Mouse (Mus musculus): Measurements from ENCODE around the gene Brd9. TPM values are rescaled to one million over a fixed set of nuclear protein-coding genes. Genes with fewer than 3 reads are reported as not detected.

Brd9 gene
- polyA plus RNA-seq (2014; fragmentation: Nextera tagmentation; extraction: Ambion mirVana) = 47.9 and 53.2 TPM in 2 replicates

GRCm38 (mm10) chr13:73937321-73938176 is at the start of gene Brd9, which contains the start of gene Trip13:
Brd9 (plus strand) TSS chr13:73937811.
Trip13 (minus strand) TSS chr13:73937784.
- Histone ChIP-seq H3K36me3 (ENCODE audit: insufficient read depth) (peaks cover 51% of the 10 kb centered on the region), H3K4me2 (peak within 1 kb of the TSS; percentile 76), H3K4me1 (ENCODE audit: insufficient read depth) (no peaks in the 10 kb centered on the region), H3K9ac (peak within 1 kb of the TSS; percentile 82), H3K9me3 (ENCODE audit: low read depth, low read length) (no peaks in the 10 kb centered on the region), H3K4me3 (ENCODE audit: low read depth, low read length) (peak within 1 kb of the TSS; percentile 80), H3K27me3 (ENCODE audit: insufficient read depth, low read length) (no peaks in the 10 kb centered on the region), H3K27ac (ENCODE audit: low read depth) (peak within 1 kb of the TSS; percentile 91)
- DNase-seq (peak; percentile 96), ATAC-seq (ENCODE audit: insufficient read depth) (peak; percentile 96)
- no peak for TF ChIP-seq CTCF (IDR thresholded peaks at IDR 0.05; ENCODE audit: low read depth)
- WGBS = under 1% methylated on average over 82 of the region's 82 CpGs

DNA sequence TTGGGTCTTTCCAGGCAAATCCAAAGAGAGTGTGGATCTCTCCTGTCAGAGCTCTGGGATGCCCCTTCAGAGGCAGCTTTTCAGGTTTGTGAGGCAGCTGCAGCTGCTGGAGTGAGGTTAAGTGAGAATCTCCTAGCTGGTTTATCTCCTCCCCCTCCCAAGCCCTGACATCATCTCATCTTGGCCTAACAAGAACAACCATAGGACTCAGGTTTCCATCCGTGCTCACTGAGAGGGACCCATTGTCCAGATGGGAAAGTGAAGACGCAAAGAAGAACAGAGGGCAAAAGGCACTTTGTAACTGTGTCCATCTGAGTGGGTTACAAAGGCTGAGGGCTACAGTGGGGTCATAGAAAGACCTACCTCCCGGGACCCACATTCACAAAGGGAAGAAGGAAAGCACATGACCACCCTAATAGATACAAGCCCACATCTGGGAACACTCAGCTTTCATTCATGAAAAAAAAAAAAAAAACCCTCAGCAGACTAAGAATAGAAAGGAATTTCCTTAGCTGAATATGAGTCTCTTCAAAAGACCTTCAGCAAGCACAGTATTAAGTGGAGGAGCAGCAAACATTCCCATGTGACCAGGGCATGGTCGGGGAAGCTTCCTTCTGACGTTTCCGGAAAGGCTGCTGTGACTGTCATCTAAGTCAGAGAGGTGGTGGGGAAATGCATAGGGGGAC is 45.0 kb upstream of the Brd9 start:
- 26% methylated on average over 6 of the region's 6 CpGs for WGBS
- peak; percentile 89 for ATAC-seq (ENCODE audit: insufficient read depth)
- H3K27ac ChIP-seq (ENCODE audit: low read depth) = 0 out of 2 replicates have a peak overlapping the region, but pooled peaks have one; percentile 5
- H3K4me3 ChIP-seq (ENCODE audit: low read depth, low read length) = no peak overlapping the region
- peaks cover 4% of the 10 kb centered on the region; the same call in 1 of the 2 replicates for H3K4me1 ChIP-seq (ENCODE audit: insufficient read depth)
- H3K9me3 ChIP-seq (ENCODE audit: low read depth, low read length) = no peaks in the 10 kb centered on the region
- H3K4me2 ChIP-seq = no peak overlapping the region
- H3K27me3 ChIP-seq (ENCODE audit: insufficient read depth, low read length) = no peaks in the 10 kb centered on the region
- no peak for TF ChIP-seq CTCF (IDR thresholded peaks at IDR 0.05; ENCODE audit: low read depth)
- H3K9ac ChIP-seq = no peak overlapping the region
- no peaks in the 10 kb centered on the region for H3K36me3 ChIP-seq (ENCODE audit: insufficient read depth)
- peak; percentile 68 for DNase-seq

DNA sequence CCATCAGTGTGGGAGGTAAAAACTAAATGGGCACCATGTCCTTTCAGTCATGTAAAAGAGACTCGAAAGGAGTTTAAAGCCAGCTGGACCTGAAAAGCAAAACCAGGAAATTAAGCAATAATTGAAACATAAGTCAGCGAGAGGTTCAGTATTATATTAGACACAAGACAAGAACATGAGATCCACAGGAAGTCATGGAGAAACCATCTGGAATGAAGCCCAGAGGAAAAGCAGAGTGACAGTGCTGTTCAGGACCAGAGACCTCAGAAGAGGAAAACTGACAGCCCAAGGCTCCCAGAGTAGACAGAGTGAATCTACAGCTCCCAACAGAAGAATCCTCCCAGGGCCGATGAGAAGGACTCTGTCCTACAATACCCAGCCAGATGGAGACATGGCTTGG is 40.0 kb upstream of the Brd9 start:
- Histone ChIP-seq H3K9ac (no peak overlapping the region), H3K4me3 (ENCODE audit: low read depth, low read length) (no peak overlapping the region), H3K4me2 (no peak overlapping the region), H3K27ac (ENCODE audit: low read depth) (no peak overlapping the region), H3K9me3 (ENCODE audit: low read depth, low read length) (no peaks in the 10 kb centered on the region), H3K27me3 (ENCODE audit: insufficient read depth, low read length) (no peaks in the 10 kb centered on the region), H3K36me3 (ENCODE audit: insufficient read depth) (no peaks in the 10 kb centered on the region), H3K4me1 (ENCODE audit: insufficient read depth) (peaks cover under 1% of the 10 kb centered on the region; the same call in 1 of the 2 replicates)
- TF ChIP-seq CTCF (IDR thresholded peaks at IDR 0.05; ENCODE audit: low read depth) = no peak
- ATAC-seq (ENCODE audit: insufficient read depth) (no peak), DNase-seq (peak; percentile 36)
- WGBS = 63% methylated on average over 3 of the region's 3 CpGs

GRCm38 (mm10) chr13:73907136-73907535 is 30.5 kb upstream of the Brd9 start:
- Histone ChIP-seq H3K9me3 (ENCODE audit: low read depth, low read length) (no peaks in the 10 kb centered on the region), H3K27ac (ENCODE audit: low read depth) (no peak overlapping the region), H3K4me1 (ENCODE audit: insufficient read depth) (no peaks in the 10 kb centered on the region), H3K27me3 (ENCODE audit: insufficient read depth, low read length) (no peaks in the 10 kb centered on the region), H3K4me2 (no peak overlapping the region), H3K4me3 (ENCODE audit: low read depth, low read length) (no peak overlapping the region), H3K36me3 (ENCODE audit: insufficient read depth) (peaks cover 15% of the 10 kb centered on the region), H3K9ac (no peak overlapping the region)
- no peak for ATAC-seq (ENCODE audit: insufficient read depth)
- 76% methylated on average over 5 of the region's 5 CpGs for WGBS
- DNase-seq = no peak
- TF ChIP-seq CTCF (IDR thresholded peaks at IDR 0.05; ENCODE audit: low read depth) = no peak

GRCm38 (mm10) chr13:73907683-73908412 is 29.8 kb upstream of the Brd9 start:
- H3K9ac ChIP-seq = no peak overlapping the region
- H3K4me1 ChIP-seq (ENCODE audit: insufficient read depth) = no peaks in the 10 kb centered on the region
- 57% methylated on average over 2 of the region's 2 CpGs for WGBS
- TF ChIP-seq CTCF (IDR thresholded peaks at IDR 0.05; ENCODE audit: low read depth) = peak; percentile 85
- H3K27ac ChIP-seq (ENCODE audit: low read depth) = no peak overlapping the region
- ATAC-seq (ENCODE audit: insufficient read depth) = peak; percentile 78
- H3K9me3 ChIP-seq (ENCODE audit: low read depth, low read length) = no peaks in the 10 kb centered on the region
- H3K4me3 ChIP-seq (ENCODE audit: low read depth, low read length) = no peak overlapping the region
- peaks cover 22% of the 10 kb centered on the region for H3K36me3 ChIP-seq (ENCODE audit: insufficient read depth)
- H3K4me2 ChIP-seq = no peak overlapping the region
- no peaks in the 10 kb centered on the region for H3K27me3 ChIP-seq (ENCODE audit: insufficient read depth, low read length)
- DNase-seq = peak; percentile 79

GRCm38 (mm10) chr13:73913066-73913465 is 24.5 kb upstream of the Brd9 start:
- ATAC-seq (ENCODE audit: insufficient read depth) (no peak), DNase-seq (no peak)
- peaks cover 67% of the 10 kb centered on the region for H3K36me3 ChIP-seq (ENCODE audit: insufficient read depth)
- H3K9me3 ChIP-seq (ENCODE audit: low read depth, low read length) = no peaks in the 10 kb centered on the region
- H3K9ac ChIP-seq = no peak overlapping the region
- H3K27me3 ChIP-seq (ENCODE audit: insufficient read depth, low read length) = no peaks in the 10 kb centered on the region
- no peak overlapping the region for H3K27ac ChIP-seq (ENCODE audit: low read depth)
- H3K4me1 ChIP-seq (ENCODE audit: insufficient read depth) = no peaks in the 10 kb centered on the region
- no peak overlapping the region for H3K4me3 ChIP-seq (ENCODE audit: low read depth, low read length)
- no peak overlapping the region for H3K4me2 ChIP-seq
- no peak for TF ChIP-seq CTCF (IDR thresholded peaks at IDR 0.05; ENCODE audit: low read depth)
- WGBS = 94% methylated on average over 4 of the region's 4 CpGs
